Mouse (Mus musculus) hematopoietic stem cell, adult 5-6 weeks (primary cell): Measurements from ENCODE around the gene Otof. TPM values are rescaled to one million over a fixed set of nuclear protein-coding genes. Genes with fewer than 3 reads are reported as not detected.
A peak's percentile ranks its signal among the peaks of the same experiment; 100 is the strongest.

Experiments
- ATAC-seq, 2 experiments: fragments of 125-278 bp in 1 of 2; replicated peaks in 1 of 2; 2 replicates each; pipeline ENCODE4 v1.8.0; 2016 to 2017; ENCODE audit warnings: inconsistent platforms in 2 of 2, mild to moderate bottlenecking in 2 of 2, moderate number of reproducible peaks in 2 of 2, low read depth in 1 of 2, moderate TSS enrichment in 1 of 2; ENCODE audit not compliant: low FRiP score in 2 of 2, poor library complexity in 2 of 2, severe bottlenecking in 2 of 2, insufficient read depth in 1 of 2, low TSS enrichment in 1 of 2
- total RNA-seq: library from RNA; stranded (forward); fragments of 172-1452, 232-1000 nt; gene quantifications from 2 replicates; pipeline ENCODE4 v1.2.3, GENCODE M21; 2017

Otof gene
- total RNA-seq, result 0.06 TPM in 1 of 2 replicates, not detected in the other

DNA sequence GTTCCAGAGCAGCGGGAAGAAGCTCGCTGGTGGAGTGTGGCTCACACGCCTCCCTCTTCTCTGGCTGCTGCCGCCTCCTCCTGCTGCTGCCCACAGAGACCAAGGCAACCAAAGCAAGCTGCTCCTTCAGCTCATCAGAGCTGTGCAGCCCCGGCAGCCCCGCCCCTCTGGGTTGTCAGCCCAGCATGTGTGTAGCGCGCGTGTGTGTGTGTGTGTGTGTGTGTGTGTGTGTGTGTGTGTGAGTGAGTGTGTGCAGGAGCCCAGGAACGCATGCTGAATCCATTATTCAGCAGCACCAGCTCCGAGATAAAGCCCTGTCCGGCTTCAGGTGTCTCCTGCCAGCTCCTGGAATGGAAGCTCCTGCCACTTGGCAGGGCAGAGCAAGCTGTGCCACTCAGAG lies at the start of gene Otof:
TSS of gene Otof (minus strand) at position 112 of the 400 bp plus-strand sequence.
- no peak for ATAC-seq

- ATAC-seq, result no peak
These were observed 35.6 kb upstream of the Otof start for GRCm38 (mm10) chr5:30497299-30497698.

- ATAC-seq, result no peak
These were observed 35.1 kb upstream of the Otof start for GRCm38 (mm10) chr5:30496821-30497220.

GRCm38 (mm10) chr5:30495288-30495687 lies 33.6 kb upstream of the Otof start:
- ATAC-seq, result no peak

DNA sequence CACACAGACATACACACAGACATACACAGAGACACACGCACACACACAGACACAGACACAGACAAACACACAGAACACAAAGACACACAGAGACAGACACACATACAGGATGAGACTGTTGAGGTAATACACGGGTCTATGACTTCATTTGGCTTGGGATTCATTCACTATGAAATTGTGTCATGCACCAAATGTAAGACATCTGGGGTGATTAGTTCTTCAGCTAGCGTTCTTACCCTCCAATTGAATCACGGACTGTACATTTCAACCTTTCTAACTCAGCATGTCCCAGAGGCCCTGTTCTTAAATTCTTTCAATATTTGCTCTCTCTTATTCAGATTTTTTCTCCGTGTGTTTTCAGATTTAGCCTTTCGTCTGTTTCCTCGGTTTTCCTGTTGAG lies 32.9 kb upstream of the Otof start:
- ATAC-seq, result no peak

DNA sequence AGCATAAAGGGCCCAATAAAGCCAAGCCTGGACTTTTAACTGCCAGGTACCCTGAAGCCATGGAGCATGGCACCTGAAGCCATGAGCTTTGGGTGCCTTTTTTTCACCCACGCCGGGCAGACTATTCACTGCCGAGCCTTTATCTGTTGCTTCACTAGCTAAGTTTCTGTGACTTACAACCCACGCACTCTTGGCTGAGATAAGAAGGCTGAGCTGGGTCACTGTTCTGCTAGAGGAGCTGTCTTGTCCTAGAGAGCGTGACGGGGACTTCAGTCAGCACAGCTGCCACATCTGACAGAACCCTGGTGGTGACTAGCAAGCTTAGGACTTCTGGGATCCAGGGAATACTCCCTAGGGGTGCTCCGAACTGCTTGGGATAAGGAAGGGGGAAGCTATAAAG lies 32.0 kb upstream of the Otof start:
- no peak for ATAC-seq

DNA sequence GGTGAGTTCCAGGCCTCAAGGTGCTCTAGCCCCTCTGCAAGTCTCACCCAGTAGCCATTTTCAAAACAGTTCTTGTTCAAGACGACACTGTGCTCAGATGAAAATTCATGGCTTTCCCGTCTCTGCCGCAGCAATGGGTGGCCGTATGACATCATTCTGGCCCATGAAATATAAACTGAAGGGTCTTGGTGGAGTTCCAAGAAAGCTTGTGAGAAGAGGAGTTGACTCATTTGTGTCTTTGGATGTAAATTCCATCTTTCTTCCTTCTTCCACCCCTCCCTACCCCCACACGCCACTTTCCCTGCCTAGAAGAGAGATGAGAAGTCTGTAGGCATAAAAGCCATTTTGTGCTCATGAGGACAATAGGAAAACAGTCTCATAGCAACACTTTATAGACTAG lies 29.1 kb upstream of the Otof start:
- no peak for ATAC-seq

DNA sequence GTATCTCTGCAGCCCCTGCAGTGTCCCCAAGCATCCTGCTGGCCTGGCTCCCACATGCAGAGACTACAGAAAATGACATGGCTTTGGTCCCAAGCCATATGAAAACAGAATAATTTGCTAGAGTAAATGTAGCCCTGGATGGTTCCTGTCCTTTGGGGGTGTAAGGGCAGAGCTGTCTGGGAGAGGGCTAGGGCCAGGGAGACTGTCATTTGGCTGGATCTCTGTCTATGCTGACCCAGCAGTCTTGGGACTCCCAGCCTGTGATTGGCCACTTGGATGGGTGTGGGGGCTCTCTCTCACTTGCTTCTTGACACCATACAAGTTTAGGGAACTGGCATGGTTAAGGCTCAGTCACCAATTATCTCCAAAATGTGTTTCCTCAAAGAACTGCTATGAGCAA lies 28.5 kb upstream of the Otof start:
- ATAC-seq, result no peak

GRCm38 (mm10) chr5:30485136-30485535 lies 23.4 kb upstream of the Otof start:
- ATAC-seq, result no peak

- no peak for ATAC-seq
These were observed 22.9 kb upstream of the Otof start for GRCm38 (mm10) chr5:30484591-30484990.

DNA sequence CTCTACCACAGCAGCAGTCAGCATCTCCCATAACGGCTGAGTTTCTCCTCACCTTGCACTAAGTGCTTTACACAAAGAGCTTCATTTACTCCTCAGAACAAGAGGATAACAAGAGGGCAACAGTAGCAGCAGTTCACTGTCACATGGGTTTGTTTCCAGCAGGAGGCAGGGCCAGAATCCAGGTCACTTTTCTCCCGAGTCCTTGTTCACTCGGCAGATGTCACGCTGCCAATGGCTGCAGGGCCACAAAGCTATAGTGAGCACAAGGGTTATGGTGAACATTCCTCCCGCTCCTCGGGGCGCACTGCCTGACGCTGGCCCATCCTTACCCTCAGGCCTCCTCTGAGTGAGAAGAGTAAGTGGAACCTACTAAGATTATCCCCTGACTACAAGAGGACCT lies 21.8 kb upstream of the Otof start:
- ATAC-seq, result no peak

DNA sequence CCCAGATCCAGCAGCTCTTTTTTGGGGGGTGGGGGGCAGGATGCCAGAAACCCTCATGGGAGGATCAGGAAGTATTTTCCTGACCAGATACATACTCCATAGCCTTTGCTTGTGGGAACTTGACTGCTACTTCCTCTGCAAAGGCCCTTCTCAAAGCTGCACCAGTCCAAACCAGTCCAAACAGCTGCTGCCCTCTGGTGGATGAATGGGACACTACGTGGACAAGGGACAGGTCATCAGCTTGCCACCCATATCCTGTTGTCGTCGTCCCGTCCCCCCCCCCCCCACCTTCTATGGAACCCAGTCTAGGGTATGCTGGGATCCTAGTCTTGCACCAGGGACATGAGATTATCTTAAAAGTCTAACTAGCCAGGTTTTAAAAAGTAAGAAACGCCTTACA lies 20.6 kb upstream of the Otof start:
- peak; percentile 53 to 64; a peak in 2 of 4 replicates for ATAC-seq

GRCm38 (mm10) chr5:30476534-30476933 lies 14.8 kb upstream of the Otof start:
- ATAC-seq, result peak; percentile 72 to 76

DNA sequence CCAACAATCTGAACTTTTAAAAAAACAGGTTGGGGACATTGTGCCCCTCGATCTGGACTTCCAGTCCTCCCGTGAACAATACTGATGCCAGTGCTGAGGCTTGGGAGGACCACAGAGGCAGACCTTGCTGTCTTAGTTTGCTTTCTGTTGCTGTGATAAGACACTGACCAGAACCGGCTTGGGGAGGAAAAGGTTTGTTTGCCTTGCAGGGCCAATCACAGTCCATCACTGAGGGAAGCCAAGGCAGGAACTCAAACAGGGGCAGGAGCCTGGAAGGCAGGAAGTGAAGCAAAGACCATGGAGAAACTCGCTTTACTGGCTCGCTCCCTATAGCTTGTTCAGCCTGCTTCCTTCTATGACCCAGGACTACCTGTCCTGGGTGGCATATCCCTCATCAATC lies 10.4 kb upstream of the Otof start:
- no peak for ATAC-seq

DNA sequence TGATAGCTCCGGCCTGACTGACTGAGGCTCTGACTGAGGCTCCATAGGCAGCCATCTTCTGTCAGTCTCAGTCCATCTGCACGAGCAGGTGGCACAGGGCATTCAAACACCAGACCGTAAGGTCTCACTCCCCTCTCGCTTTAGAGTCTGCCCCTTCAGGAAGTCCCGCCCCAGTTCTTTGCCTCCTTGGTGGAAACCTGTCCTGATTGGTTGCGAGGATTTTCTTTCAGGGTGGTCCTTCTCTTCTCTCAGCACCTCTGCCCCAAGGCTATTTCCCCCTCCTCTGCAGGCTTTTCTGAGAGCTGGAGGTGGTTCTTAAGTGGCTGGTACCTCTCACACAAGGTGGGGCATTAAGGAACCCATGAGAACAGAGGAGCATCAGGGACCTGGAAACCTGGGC lies 8.7 kb upstream of the Otof start:
- no peak for ATAC-seq

DNA sequence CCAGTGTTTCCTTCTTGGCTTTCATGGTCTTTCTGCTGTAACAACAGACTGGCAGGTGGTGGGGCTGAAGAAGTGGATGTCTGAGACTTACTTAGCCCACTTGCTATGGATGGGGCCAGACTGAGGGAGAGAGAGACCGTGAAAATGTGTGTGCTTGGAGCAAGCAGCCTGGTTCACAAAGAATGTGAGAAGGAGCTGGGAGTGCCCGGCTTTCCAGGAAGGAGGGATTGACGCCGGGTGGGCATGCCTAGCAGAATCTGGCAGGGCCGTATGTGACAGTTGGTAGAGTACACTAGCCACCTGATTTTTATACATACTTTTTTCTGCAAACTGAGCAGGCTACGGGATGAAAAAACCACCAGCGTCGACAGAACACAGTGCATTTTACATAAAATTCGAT lies 4.6 kb upstream of the Otof start:
- no peak for ATAC-seq

DNA sequence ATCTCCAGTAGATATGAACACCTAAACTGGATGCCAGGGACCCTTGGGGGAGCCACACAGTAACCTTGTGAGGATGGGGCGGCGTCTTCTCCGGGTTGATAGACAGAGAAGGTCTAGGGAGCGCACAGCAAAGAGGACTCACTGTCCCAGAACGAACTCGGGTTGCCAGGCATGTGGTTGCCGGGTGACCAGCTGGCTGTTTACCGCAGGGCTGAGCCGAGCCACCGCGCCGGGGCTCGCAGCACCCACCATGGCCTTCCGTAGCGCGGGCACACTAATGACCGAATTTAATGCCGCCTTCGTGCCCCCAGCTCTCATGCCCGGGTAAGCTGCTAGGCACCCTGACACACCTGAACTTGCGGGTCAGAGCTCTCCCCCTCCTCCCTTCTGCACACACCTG lies 4.1 kb upstream of the Otof start, which contains the start of gene 1700001C02Rik:
TSS of gene 1700001C02Rik (plus strand) at position 187 of the 400 bp plus-strand sequence.
- peak; percentile 21 to 32; a peak in 1 of 4 replicates for ATAC-seq

DNA sequence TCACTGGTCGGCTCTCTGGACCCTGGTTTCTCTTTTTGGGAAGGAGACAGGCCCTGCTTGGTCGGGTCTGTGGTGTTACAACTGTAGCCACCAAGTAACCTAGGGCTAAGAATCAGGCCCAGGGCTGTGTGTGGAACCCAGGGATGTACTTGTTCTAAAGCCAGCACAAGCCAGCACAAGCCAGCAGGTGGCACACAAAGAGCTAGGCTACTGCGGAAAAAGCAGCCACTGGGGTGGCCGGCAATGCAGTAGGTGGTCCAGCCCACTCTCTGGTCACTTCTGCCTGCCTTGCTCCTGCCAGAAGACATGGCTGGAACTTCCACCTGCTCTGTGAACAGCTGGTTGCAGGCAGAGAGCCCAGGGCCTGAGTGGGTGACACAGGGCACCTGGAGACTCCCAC lies 1.6 kb downstream of the Otof start:
- ATAC-seq, result no peak

DNA sequence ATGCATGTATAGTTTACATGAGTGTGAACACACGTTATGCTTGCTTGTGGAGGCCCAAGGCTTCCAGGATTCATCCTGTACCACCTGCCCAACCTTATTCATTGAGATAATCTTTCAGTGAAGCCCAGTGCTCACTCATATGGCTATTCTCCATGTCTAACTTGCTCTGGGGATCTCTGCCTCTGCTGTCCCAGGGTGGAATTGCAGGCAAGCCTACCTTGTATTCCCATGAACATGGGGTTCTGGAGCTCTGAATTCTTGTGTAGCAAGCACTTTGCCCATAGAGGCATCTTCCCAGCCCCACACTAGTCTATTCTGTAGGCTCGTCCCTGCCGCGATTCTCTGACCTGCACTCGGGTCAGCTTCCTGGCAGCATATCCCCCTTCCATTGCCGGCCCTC lies 5.7 kb downstream of the Otof start:
- ATAC-seq, result no peak
